Mouse (Mus musculus) heart, postnatal 0 days (tissue): ENCODE results near the gene Lpin1.

Experiments used
- CTCF ChIP-seq: IDR thresholded peaks from 2 replicates; pipeline ENCODE4 v1.5.1; 2016; ENCODE audit warnings: antibody characterized with exemption, control low read depth, low read depth
- EP300 ChIP-seq: IDR thresholded peaks from 2 replicates; pipeline ENCODE4 v1.6.1; 2016; ENCODE audit warnings: antibody characterized with exemption, low read depth

- TF ChIP-seq CTCF (no peak), EP300 (no peak)
Observed at GRCm38 (mm10) chr12:16620230-16620629, 9.5 kb upstream of the Lpin1 start.
